Mouse (Mus musculus): Measurements from ENCODE around the gene C1s2. TPM values are rescaled to one million over a fixed set of nuclear protein-coding genes. Genes with fewer than 3 reads are reported as not detected.
"Not testable (repeated sequence)": the region's sequence is repeated elsewhere in the genome, so short reads cannot be mapped to it uniquely, and the experiment has no call there.

Gene C1s2
- polyA plus RNA-seq, 1 experiment: 0.06 TPM

GRCm38 (mm10) chr6:124646394-124646793 is 10.5 kb upstream of the C1s2 start:
- Histone ChIP-seq H3K4me3 (replicated peaks; ENCODE audit: extremely low read depth, low read depth, low read length) (no peak overlapping the region), H3K4me1 (ENCODE audit: control insufficient read depth, insufficient read depth, low read length) (no peaks in the 10 kb centered on the region)
- WGBS: 74% methylated on average over 1 of the region's 1 CpGs
- DNase-seq: no peak
- no peak for TF ChIP-seq CTCF (IDR thresholded peaks at IDR 0.05; ENCODE audit: insufficient read depth, low read length)
- no peak for TF ChIP-seq POLR2A (IDR thresholded peaks at IDR 0.05; ENCODE audit: borderline replicate concordance, extremely low read depth, low read depth, low read length)

GRCm38 (mm10) chr6:124640997-124641396 is 5.1 kb upstream of the C1s2 start:
- peak; percentile 80 for TF ChIP-seq CTCF (IDR thresholded peaks at IDR 0.05; ENCODE audit: insufficient read depth, low read length)
- no peak for TF ChIP-seq POLR2A (IDR thresholded peaks at IDR 0.05; ENCODE audit: borderline replicate concordance, extremely low read depth, low read depth, low read length)
- peak; percentile 83 for DNase-seq
- WGBS: 35% methylated on average over 8 of the region's 8 CpGs
- Histone ChIP-seq H3K4me1 (ENCODE audit: control insufficient read depth, insufficient read depth, low read length) (no peaks in the 10 kb centered on the region), H3K4me3 (replicated peaks; ENCODE audit: extremely low read depth, low read depth, low read length) (no peak overlapping the region)

GRCm38 (mm10) chr6:124640041-124640440 is 4.2 kb upstream of the C1s2 start:
- Histone ChIP-seq H3K4me3 (replicated peaks; ENCODE audit: extremely low read depth, low read depth, low read length) (no peak overlapping the region), H3K4me1 (ENCODE audit: control insufficient read depth, insufficient read depth, low read length) (no peaks in the 10 kb centered on the region)
- DNase-seq: no peak
- 79% methylated on average over 4 of the region's 4 CpGs for WGBS
- no peak for TF ChIP-seq POLR2A (IDR thresholded peaks at IDR 0.05; ENCODE audit: borderline replicate concordance, extremely low read depth, low read depth, low read length)
- TF ChIP-seq CTCF (IDR thresholded peaks at IDR 0.05; ENCODE audit: insufficient read depth, low read length): no peak

GRCm38 (mm10) chr6:124636858-124637460 is 1.1 kb upstream of the C1s2 start:
- not testable (repeated sequence) for H3K4me3 ChIP-seq (replicated peaks; ENCODE audit: extremely low read depth, low read depth, low read length); H3K4me1 ChIP-seq (ENCODE audit: control insufficient read depth, insufficient read depth, low read length); DNase-seq
- WGBS: 29% methylated on average over 6 of the region's 6 CpGs

- H3K4me1 ChIP-seq (ENCODE audit: control insufficient read depth, insufficient read depth, low read length): no peaks in the 10 kb centered on the region
- H3K4me3 ChIP-seq (replicated peaks; ENCODE audit: extremely low read depth, low read depth, low read length): no peak overlapping the region
- 69% methylated on average over 4 of the region's 4 CpGs for WGBS
- no peak for DNase-seq
- TF ChIP-seq POLR2A (IDR thresholded peaks at IDR 0.05; ENCODE audit: borderline replicate concordance, extremely low read depth, low read depth, low read length): no peak
- no peak for TF ChIP-seq CTCF (IDR thresholded peaks at IDR 0.05; ENCODE audit: insufficient read depth, low read length)
These were observed 5.1 kb downstream of the C1s2 start for GRCm38 (mm10) chr6:124630763-124631162.

GRCm38 (mm10) chr6:124626184-124626583 is 9.7 kb downstream of the C1s2 start:
- not testable (repeated sequence) for H3K4me3 ChIP-seq (replicated peaks; ENCODE audit: extremely low read depth, low read depth, low read length); H3K4me1 ChIP-seq (ENCODE audit: control insufficient read depth, insufficient read depth, low read length); DNase-seq
- WGBS: 30% methylated on average over 1 of the region's 1 CpGs

GRCm38 (mm10) chr6:124625612-124626011 is 10.3 kb downstream of the C1s2 start:
- DNase-seq: no peak
- WGBS: 82% methylated on average over 13 of the region's 13 CpGs
- no peak for TF ChIP-seq CTCF (IDR thresholded peaks at IDR 0.05; ENCODE audit: insufficient read depth, low read length)
- TF ChIP-seq POLR2A (IDR thresholded peaks at IDR 0.05; ENCODE audit: borderline replicate concordance, extremely low read depth, low read depth, low read length): no peak
- no peaks in the 10 kb centered on the region for H3K4me1 ChIP-seq (ENCODE audit: control insufficient read depth, insufficient read depth, low read length)
- no peak overlapping the region for H3K4me3 ChIP-seq (replicated peaks; ENCODE audit: extremely low read depth, low read depth, low read length)

- no peak for DNase-seq
- WGBS: 82% methylated on average over 4 of the region's 4 CpGs
- Histone ChIP-seq H3K4me3 (replicated peaks; ENCODE audit: extremely low read depth, low read depth, low read length) (no peak overlapping the region), H3K4me1 (ENCODE audit: control insufficient read depth, insufficient read depth, low read length) (no peaks in the 10 kb centered on the region)
- no peak for TF ChIP-seq CTCF (IDR thresholded peaks at IDR 0.05; ENCODE audit: insufficient read depth, low read length)
- TF ChIP-seq POLR2A (IDR thresholded peaks at IDR 0.05; ENCODE audit: borderline replicate concordance, extremely low read depth, low read depth, low read length): no peak
These were observed 33.9 kb downstream of the C1s2 start for GRCm38 (mm10) chr6:124602031-124602430.

- WGBS: 62% methylated on average over 8 of the region's 8 CpGs
- DNase-seq: no peak
- Histone ChIP-seq H3K4me1 (ENCODE audit: control insufficient read depth, insufficient read depth, low read length) (no peaks in the 10 kb centered on the region), H3K4me3 (replicated peaks; ENCODE audit: extremely low read depth, low read depth, low read length) (no peak overlapping the region)
- TF ChIP-seq POLR2A (IDR thresholded peaks at IDR 0.05; ENCODE audit: borderline replicate concordance, extremely low read depth, low read depth, low read length) (no peak), CTCF (IDR thresholded peaks at IDR 0.05; ENCODE audit: insufficient read depth, low read length) (no peak)
These were observed 42.8 kb downstream of the C1s2 start for GRCm38 (mm10) chr6:124593121-124593520.

GRCm38 (mm10) chr6:124592186-124592700 is 43.6 kb downstream of the C1s2 start:
- Histone ChIP-seq H3K4me3 (replicated peaks; ENCODE audit: extremely low read depth, low read depth, low read length) (no peak overlapping the region), H3K4me1 (ENCODE audit: control insufficient read depth, insufficient read depth, low read length) (no peaks in the 10 kb centered on the region)
- 80% methylated on average over 4 of the region's 4 CpGs for WGBS
- no peak for DNase-seq
- TF ChIP-seq POLR2A (IDR thresholded peaks at IDR 0.05; ENCODE audit: borderline replicate concordance, extremely low read depth, low read depth, low read length) (no peak), CTCF (IDR thresholded peaks at IDR 0.05; ENCODE audit: insufficient read depth, low read length) (no peak)

Data from lung, adult 2 months (tissue).